Mouse (Mus musculus) thymus, adult 2 months (tissue): ENCODE results near the gene Adtrp.

Source experiments
- CTCF ChIP-seq: fragments of 200-500 bp; IDR thresholded peaks from 2 replicates; pipeline ENCODE4 v1.5.1; 2012; ENCODE audit warnings: mild to moderate bottlenecking, control low read depth, low read length, moderate library complexity, borderline replicate concordance; ENCODE audit not compliant: control insufficient read depth, poor library complexity, insufficient read depth; ENCODE audit errors: extremely low read depth
- POLR2A ChIP-seq: fragments of 200-500 bp; IDR thresholded peaks from 2 replicates; pipeline ENCODE4 v1.6.1; 2012; ENCODE audit warnings: mild to moderate bottlenecking, low read length, control low read depth, moderate library complexity; ENCODE audit not compliant: control insufficient read depth, poor library complexity, insufficient read depth; ENCODE audit errors: extremely low read depth

DNA sequence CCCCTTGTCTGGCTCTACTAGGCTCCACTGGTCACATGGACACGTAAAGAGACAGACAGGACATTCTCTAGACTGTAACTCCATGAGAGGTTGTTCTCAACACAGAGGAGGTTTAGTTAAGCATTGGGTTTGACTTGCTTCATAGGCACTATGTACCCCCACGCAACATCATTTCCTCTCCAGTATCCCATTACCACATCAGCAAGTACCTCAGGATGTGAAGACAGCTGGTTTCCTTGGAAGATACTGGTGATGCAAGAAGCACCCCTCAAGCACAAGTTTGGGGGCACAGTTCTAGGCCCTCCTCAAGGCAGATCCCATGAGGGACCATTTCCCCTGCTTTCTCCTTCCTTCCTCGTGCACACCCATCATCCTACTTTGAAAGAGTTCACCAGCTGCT, 60.8 kb downstream of the Adtrp start:
- no peak for TF ChIP-seq CTCF
- TF ChIP-seq POLR2A = no peak
